Mouse (Mus musculus) Muller cell, postnatal 12 days (primary cell): ENCODE results near the gene Imp3.
"Not testable (repeated sequence)": the region's sequence is repeated elsewhere in the genome, so short reads cannot be mapped to it uniquely, and the experiment has no call there.

Experiments used
- DNase-seq: peaks from one replicate; pipeline ENCODE4 v3.0.0-alpha.2; 2015; ENCODE audit errors: inconsistent ontology term

The Imp3 gene

DNA sequence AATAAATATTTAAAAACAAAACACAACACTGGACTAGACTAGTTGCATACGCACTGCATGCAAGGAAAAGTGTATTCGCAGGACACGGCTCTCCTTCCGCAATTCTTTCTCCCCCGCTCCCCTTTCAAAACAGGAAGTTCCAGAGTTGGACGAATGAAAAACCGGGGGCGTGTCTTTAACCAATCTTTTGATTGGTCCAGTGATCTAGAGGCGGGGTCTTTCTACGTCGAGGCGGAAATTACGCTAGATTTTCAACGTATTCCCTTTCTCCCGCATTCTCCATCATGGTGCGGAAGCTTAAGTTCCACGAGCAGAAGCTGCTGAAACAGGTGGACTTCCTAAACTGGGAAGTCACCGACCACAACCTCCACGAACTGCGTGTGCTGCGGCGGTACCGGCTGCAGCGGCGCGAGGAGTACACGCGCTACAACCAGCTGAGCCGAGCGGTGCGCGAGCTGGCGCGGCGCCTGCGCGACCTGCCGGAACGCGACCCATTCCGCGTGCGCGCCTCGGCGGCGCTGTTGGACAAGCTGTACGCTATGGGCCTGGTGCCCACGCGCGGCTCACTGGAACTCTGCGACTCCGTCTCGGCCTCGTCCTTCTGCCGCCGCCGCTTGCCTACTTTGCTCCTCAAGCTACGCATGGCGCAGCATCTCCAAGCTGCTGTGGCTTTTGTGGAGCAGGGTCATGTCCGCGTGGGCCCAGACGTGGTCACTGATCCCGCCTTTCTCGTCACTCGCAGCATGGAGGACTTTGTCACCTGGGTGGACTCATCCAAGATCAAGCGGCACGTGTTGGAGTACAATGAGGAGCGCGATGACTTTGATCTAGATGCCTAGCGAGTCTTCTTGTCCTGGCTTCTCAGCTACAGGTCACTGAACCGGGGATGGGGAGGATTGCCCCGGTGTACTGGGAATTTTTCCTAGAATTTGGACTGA is at the start of gene Imp3:
Imp3 (plus strand) TSS at position 253 of the 938 bp plus-strand sequence.
- peak; percentile 93 for DNase-seq

DNA sequence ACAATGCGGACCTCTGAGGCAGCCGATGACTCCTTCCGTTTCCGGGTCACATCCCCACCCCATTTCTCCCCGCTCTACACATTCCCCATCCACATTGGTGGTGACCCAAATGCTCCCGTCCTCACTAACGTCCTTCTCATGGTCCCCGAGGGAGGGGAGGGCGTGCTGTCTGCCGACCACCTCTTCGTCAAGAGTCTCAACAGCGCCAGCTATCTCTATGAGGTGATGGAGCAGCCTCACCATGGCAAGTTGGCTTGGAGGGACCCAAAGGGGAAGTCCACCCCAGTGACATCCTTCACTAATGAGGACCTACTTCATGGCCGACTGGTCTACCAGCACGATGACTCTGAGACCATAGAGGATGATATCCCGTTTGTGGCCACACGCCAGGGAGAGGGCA is 49.7 kb upstream of the Imp3 start:
- no peak for DNase-seq

DNA sequence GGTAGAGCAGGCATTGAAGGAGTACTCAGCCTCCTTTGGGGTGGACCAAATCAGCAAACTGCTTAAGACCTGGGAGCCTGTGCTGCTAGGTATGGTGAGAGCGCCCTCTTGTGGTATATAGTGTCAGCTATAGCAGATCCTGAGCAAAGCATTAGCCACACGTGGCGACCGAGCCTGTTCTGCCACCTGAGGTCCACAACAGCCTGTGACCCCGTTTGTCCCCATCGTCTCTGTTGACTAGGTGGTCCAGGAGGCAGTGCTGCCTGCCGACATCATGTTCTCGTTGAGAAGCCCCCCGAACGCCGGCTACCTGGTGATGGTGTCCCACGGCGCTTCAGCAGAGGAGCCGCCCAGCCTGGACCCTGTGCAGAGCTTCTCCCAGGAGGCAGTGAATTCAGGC is 47.5 kb upstream of the Imp3 start:
- peak; percentile 61 for DNase-seq

DNA sequence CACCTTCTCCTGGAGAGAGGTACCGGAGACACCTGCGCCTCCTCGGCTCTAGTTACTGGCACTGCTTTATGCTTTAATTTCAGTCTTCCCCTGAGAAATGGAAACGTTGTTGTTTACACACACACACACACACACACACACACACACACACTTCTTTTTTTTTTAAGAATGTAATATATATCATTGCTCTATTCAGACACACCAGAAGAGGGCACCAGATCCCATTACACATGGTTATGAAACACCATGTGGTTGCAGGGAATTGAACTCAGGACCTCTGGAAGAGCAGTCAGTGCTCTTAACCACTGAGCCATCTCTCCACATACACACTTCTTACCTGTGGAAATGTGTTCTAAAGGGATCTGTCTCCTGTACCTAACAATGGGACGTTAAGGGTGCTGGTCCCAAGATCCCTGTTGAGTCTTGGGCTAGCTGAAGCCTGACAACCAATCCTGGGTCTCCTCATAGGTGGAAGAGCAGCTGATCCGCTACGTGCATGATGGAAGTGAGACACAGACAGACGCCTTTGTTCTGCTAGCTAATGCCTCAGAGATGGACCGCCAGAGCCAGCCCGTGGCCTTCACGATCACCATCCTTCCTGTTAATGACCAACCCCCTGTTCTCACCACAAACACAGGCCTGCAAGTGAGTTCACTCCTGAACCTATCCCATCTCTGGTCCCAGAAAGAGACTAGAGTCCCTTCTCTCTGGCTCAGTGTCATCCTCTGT is 46.6 kb upstream of the Imp3 start:
- no peak for DNase-seq

DNA sequence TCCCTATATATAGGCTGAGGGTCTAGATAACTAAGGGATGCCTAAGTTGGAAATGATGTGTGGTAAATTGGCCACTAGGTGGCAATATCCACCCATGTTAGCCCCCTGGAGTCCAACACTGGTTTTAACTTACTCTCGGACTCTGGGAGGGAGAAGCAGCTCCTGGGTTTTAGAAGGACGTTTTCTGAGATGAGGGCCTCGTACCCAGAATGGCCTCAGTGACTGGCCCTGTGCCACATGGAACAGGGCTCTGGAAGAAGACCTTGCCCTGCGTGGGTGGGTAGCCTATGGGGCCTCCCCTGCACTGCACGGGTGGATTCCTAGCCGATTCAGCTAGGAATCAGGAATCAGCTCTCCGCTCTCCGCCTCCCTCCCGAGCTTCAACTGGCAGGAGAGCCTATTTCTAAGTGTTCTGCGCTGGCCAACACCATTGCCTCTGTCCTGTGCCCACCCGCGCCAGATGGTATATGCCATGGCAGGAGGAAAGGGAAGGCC is 45.7 kb upstream of the Imp3 start:
- DNase-seq = peak; percentile 73

DNA sequence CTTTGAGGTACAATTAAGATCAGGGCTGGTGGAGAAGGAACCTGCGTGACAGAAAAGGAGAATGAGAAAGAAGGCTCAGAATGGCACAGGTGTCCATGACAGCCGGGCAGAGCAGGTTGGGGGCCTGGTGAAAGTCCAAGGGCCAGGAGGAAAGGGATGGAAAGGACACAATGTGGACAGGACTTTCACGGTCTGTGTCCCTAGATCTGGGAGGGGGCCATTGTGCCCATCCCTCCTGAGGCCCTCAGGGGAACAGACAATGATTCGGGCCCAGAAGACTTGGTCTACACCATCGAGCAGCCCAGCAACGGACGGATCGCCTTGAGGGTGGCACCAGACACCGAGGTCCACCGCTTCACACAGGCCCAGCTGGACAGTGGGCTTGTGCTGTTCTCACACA is 45.2 kb upstream of the Imp3 start:
- DNase-seq = no peak

DNA sequence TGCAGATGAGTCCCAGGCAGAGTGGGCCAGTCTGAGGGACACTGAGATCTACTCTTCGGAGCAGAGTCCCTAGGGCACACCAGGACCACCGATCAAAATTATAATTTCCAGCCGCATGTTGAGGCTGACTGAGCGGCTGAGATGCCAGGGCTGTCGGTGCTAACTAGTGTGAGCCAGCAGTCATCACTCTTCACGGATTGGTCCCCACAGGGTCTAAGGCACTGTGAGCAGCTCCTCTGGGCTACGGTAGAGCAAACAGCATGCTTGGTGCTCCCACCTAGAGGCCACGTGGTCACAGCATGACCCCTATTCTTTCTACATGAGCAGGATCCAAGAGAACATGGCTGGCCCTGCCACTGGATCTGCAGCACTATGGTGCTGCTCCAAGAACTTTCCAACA is 44.0 kb upstream of the Imp3 start:
- no peak for DNase-seq

DNA sequence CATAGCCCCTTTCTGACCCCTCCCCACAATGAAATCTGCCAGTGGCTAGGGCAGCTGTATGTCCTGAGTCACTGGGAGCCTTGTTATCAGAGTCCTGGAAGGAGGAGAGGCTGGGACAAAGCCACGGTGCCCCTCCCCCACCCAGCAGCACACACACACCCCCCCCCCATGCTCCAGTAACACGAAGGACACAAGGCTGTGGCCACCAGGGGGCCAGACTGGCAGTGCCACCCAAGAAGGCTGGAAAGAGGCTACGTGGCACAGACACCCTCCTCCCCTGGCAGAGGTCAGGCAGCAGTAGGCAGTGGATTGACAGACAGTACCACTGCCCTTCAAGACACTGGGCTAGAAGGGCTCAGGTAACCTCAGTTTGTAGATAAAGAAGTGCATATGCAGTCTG is 43.3 kb upstream of the Imp3 start:
- peak; percentile 74 for DNase-seq

DNA sequence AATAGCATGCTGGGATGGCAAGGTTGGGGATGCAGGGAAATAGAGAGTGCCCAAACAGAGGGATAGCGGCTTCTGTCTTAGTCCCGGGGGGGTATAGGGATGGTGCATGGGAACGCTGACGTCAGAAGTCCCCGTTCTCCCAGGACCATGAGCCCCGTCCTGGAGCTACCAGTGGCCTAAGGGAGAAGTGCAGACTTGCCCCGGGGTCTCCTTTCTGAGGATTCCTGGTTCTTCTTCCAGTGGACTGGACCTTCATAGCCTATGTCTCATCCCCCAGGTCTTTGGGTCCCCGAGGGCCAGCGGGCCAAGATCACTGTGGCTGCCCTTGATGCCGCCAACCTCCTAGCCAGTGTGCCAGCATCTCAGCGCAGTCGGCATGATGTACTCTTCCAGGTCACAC is 40.5 kb upstream of the Imp3 start:
- no peak for DNase-seq

DNA sequence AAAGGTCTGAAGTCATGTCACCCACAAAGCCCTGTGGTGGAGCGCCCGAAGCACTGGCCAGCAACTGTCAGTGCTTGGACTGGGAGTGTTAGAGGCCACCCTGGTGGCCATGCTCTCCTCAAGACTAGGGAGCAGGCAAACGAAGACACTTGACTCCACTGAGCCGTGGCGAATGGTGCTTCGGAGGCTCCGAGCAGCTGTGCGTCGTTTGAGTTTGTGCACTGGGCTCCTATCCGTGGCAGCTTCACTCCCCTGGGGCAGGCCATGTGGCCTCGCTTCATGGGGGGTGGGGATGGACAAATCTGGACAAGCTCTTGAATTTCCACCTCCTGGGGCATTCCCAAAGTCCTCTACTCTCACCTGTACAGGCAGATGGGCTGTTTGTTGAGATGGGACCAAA is 37.9 kb upstream of the Imp3 start:
- DNase-seq = no peak

DNA sequence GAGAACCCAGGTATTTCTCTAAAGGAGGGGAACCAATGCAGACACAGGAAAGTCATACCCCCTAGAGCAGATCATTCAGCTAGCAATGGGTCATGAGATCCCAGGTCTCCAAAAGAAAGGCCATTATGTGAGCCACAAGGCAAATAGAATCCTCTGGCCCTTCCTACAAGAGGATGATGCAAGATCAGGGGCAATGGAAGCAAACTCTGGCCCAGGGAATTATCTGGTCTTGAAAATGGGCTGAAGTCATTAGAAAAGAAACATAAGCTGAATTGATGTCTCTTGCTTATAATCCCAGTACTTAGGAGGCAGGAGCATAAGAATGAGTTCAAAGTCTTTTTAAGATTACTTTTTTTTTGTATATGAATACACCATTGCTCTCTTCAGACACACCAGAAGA is 37.2 kb upstream of the Imp3 start:
- no peak for DNase-seq

DNA sequence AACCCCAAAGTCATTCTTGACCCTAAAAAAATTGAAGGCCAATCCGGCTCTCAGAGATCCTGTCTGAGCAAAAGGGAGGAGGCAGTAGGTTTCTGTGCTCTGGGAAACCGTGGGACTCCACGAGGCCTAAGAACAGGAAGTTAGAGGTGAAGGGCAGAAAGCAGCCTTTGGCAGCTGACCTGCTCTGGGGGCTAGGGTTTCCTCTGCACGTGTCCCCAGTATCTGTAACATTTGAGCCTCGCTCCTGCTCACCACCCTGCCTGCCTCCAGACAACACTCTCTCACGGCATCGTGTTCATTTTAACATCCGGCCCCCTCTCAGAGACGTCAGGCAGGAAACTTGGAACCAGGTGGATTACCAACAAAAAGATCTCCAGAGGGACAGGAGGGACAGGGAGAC is 36.7 kb upstream of the Imp3 start:
- no peak for DNase-seq

DNA sequence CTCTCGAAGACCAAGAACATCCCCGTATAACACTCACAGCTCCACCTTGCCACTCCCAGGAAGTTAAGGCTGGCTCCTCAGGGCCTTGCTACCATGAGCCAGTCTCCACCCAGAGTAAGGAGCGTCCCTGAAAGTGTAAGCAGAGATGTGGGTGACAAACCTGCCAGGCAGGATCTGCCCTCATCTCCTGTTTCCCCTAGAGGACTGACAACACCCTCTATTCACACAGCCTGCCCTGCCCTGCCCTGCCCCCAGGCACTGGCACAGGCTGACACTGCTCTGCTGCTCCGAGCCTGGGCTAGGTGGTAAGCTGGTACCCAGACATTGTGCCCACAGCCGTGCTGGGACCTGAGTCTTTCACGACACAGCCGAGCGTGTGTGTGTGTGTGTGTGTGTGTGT is 36.1 kb upstream of the Imp3 start:
- no peak for DNase-seq

DNA sequence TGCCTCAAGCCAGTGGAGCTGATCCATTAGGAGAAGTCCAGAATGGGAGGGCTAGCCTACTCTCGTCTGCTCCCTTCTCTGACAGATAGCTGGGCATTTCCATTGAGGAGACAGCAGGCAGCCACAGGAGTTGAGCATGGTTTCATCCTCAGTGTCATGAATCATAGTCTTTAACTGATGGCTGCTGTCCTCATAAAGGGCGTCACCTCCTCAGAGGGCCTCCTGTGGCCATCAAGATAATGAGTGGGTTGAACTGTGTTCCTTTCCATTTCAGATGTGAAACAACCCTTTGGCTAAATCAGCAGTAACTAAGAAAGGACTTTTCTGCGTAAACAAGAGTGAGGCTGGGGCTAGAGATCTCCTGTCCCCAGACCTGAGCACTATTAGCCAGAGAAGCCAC is 33.6 kb upstream of the Imp3 start:
- DNase-seq = no peak

DNA sequence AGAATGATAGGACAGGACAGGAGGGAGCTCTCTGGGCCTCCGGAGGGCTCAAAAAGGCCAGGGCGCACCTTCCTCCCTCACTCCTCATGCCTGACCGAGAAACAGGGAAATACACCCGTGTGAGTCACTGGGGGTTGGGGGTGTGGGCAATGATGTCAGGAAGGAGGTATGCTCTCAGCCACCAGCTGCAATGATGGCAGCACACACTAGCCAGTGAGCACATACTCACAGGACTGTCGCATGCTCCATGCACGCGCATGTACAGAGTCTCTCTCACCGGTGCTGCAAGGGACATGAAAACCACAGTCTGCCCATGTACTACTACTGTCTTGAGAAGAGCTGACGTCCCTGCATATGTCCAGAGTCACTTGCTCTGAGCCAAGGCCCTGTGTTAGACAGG is 29.7 kb upstream of the Imp3 start:
- DNase-seq = peak; percentile 74

DNA sequence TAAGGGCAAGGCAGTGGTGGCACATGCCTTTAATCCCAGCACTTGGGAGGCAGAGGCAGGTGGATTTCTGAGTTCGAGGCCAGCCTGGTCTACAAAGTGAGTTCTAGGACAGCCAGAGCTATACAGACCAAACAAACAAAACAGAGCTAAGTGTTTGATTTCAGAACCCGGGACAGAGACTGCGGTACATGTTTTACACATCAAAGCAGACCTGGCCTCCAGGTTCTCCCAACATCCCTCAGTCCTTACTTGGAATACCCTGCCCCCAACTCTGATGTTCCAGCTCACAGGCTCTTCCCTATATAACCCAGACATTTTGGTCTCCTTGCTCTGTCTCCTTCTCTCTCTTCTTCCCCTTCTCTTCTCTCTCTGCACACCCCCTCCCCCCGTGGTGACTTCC is 27.3 kb upstream of the Imp3 start:
- DNase-seq = not testable (repeated sequence)

DNA sequence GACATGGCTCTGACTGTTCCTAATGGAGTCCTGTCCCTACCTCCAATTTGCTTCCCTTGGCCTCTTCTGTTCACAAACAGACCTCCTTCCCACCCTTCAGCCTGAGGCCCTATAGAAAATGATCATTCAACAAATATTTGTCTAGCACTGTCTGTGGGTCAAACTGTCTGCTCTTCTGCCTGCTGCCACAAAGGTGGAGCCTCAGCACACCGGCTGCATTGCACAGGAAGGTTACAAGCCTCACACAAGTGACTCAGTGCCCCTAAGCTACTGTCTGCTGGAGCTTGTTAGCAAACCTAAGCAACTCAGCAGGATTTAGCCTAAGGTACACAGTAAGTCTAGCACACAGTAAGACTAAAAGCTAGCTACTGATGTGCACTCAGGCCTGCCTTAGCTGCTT is 26.3 kb upstream of the Imp3 start:
- DNase-seq = no peak

DNA sequence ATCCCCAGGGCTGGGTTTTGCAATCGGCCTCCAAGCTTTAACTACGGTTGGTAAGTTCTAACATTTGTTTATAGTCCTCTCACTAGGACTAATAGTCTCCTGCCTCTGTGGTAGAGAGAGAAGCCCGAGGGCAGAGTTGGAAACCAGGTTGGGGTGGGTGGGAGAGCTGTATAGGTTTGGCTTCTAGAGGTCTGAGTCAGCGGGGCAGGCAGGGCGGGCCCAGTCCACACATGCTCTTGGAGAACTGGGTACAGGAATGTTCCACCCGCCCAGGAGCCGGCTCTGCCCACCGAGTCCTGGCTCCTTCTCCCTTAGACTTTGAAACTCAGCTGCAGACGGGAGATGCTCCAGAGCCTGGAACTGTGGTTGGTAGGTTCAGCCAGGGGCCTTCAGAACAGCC is 23.3 kb upstream of the Imp3 start:
- no peak for DNase-seq

DNA sequence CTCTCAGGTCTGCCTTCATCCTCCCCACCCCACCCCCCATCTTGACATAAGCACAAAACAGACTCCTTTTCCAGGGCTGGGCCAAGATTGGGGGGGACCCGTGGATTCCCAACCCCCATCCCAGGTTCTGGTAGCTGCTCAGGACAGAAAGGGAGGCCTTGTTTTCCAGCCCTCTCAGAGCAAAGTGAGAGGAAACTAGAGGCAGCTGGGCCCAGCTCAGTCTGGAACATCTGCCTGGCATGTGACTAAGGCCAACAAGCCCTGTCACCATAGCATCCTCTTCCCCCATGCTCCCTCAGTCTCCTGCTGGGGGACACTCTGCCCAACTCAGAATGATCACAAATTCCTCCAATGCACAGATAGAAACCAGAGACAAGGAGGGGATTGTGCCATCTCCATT is 22.2 kb upstream of the Imp3 start:
- DNase-seq = no peak

DNA sequence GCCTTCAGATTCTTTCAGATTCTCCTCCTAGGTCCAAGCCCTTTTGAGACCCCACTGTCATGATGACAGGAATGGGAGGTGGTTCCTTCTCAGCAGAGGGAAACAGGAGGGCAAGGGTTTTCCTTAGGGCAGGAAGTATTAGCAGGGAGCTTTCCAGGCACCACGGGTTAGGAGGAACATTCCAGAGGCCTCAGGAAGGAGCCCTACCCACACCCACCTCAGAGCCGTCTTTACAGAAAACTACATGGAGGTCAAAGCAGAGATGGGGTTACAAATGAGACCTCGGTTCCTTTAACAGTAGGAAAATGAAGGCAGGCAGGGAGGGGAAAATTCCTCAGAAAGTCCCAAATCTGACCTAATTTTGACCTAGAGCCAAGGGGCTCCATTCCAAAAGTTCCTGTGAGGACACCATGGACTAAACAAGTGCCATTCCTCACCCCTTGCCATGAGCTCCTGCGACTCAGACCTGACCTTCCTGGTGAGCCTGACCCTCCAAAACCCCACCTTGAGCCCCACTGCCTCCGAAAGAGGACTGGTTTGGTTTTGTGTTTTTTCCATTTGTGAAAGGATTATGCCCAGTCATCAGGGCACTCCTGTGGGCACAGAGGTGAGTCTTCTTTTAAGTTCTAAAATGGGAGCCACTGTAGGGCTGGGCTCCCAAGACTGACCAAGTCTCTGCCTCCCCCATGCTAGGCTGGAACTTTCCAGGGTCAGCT is 21.4 kb upstream of the Imp3 start:
- no peak for DNase-seq

DNA sequence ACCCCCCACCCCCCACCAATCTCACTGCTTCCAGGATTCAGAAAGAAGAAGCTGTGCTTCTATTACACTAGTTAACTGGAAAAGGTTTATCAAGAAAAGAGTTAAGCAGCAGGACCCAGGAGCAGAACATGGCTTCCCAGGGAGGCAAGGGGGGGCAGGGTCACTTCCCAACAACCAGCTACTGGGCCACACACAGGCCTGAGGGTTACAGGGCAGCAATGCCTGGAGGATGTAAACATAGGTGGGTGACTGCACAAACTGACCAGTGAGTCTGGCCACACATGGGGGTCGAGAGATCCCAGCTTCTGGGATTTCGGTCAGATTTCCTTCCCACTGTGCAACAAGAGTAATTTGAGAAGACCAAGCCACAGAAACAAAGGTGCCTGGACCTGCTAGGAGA is 20.1 kb upstream of the Imp3 start:
- DNase-seq = no peak

DNA sequence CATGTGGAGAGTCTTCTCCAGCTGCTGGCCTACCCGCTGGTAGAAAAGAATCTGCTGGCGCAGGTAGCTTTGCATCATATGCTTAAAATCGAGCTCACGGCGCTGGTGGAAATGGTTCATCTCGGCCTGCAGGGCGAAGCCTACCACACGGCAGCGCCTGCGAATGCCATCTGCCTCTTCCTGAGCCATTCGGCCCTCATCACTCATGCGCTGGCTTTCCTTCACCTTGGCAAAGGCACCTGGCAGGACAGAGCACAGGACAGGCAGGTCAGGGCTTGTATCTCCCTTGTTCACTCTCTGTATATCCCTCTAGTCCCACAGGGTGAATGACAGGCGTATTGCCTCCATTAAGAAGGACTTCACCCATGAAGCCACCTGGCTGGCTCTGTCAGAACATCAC is 18.8 kb upstream of the Imp3 start:
- DNase-seq = no peak
